Mouse (Mus musculus) midbrain, embryonic 15.5 days (tissue): ENCODE data around the gene Zfp58. TPM values are rescaled to one million over a fixed set of nuclear protein-coding genes. Genes with fewer than 3 reads are reported as not detected.

Source experiments
- ATAC-seq: fragments of 200-750 bp; cut with Nextera tagmentation; replicated peaks from 2 replicates; pipeline ENCODE4 v1.8.0; 2017; ENCODE audit warnings: moderate TSS enrichment
- H3K27ac ChIP-seq: fragments of 300-500 bp; sonication (generic); 2 replicates; pipeline ENCODE4 v1.5.1; 2015; ENCODE audit warnings: mild to moderate bottlenecking, inconsistent platforms
- H3K27me3 ChIP-seq: fragments of 300-500 bp; sonication (generic); replicated peaks from 2 replicates; pipeline ENCODE4 v1.6.1; 2015; ENCODE audit warnings: inconsistent platforms
- H3K36me3 ChIP-seq: fragments of 300-500 bp; sonication (generic); replicated peaks from 2 replicates; pipeline ENCODE4 v1.6.1; 2015; ENCODE audit warnings: inconsistent platforms
- H3K4me1 ChIP-seq: fragments of 300-500 bp; sonication (generic); 2 replicates; pipeline ENCODE4 v1.6.1; 2015; ENCODE audit warnings: inconsistent platforms
- H3K4me2 ChIP-seq: fragments of 300-500 bp; sonication (generic); 2 replicates; pipeline ENCODE4 v1.6.1; 2015; ENCODE audit warnings: inconsistent platforms, mild to moderate bottlenecking, moderate library complexity
- H3K4me3 ChIP-seq: fragments of 300-500 bp; sonication (generic); 2 replicates; pipeline ENCODE4 v1.5.1; 2015; ENCODE audit warnings: mild to moderate bottlenecking, inconsistent platforms
- H3K9ac ChIP-seq: fragments of 300-500 bp; sonication (generic); 2 replicates; pipeline ENCODE4 v1.6.1; 2015; ENCODE audit warnings: mild to moderate bottlenecking, inconsistent platforms
- H3K9me3 ChIP-seq: fragments of 300-500 bp; sonication (generic); 2 replicates; pipeline ENCODE4 v1.6.1; 2016; ENCODE audit warnings: inconsistent platforms
- WGBS: fragments of 180-500 bp; shearing (Covaris S2); methylation state at CpG from one replicate; pipeline ENCODE4 v1.1.7; 2015; ENCODE audit warnings: mixed read lengths; 5-methylcytosine and 5-hydroxymethylcytosine counted together
- polyA plus RNA-seq: library from polyadenylated mRNA; unstranded; fragments of >200 nt; fragmentation: Nextera tagmentation; extraction: Ambion mirVana; gene quantifications from 2 replicates; pipeline ENCODE4 v1.2.1, GENCODE M21; 2015

Zfp58 gene
- polyA plus RNA-seq, 1 experiment from 2014 or later: 13.7 TPM

DNA sequence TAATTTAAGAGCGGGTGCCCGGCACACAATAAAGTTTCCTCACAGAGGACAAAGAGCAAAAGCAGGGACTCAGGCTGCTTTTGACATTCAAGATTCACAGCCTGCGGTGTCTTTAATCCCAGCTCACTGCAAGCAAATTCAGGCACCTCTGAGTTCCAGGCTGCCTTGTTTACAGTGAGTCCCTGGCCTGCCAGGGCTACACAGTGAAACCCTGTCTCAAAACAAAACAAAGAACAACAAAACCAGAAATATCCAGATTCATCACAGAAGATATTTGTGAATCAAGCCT lies 48.4 kb downstream of the Zfp58 start:
- Histone ChIP-seq H3K27ac (no peak overlapping the region), H3K27me3 (no peaks in the 10 kb centered on the region), H3K4me3 (peak overlapping the region; percentile 53), H3K4me1 (peaks cover 10% of the 10 kb centered on the region; the same call in 1 of the 2 replicates), H3K9ac (peak overlapping the region; percentile 53; the same call in 1 of the 2 replicates), H3K36me3 (peaks cover 2% of the 10 kb centered on the region; the same call in 1 of the 2 replicates), H3K4me2 (peak overlapping the region; percentile 78), H3K9me3 (no peaks in the 10 kb centered on the region)
- 2% methylated on average over 3 of the region's 3 CpGs for WGBS
- ATAC-seq: peak; percentile 62

DNA sequence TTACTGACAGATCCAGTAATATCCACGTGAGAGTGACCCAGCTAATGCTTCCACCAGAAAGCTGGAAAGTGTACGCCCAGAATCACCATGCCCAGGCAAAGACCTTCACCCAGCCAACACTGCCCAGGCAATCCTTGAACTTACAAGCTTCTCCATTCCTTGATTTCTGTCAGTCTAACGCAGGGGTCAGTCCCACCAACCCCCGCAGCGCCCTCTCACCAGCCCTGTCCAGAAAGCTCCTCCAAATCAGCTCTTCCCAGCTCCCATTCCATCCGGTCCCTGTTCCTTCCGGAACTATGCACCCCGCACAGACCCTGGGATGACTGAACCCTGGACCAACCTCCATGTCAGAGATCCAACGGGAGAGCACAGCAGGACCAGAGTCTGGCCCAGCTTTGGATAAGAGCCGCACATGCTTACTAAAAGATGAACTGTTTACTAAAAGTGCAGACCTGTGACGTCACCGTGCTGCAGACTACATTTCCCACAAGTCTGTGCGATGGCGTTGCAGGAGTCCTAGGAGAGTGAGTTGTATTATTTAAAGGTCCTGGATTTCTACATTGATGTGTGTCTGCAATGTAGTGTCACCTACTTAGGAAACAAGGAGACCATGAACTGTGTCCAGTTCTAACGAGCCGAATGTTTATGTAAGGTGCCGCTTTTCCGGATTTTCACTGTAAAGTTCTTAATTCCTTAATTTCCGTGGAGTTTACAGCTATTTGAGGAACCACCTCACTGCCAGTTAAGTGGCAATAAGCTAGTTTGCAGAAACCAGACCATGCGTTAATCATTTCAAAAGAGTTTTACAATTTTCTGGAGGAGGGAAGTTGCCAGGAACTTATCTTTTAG lies 49.0 kb downstream of the Zfp58 start, which contains the start of gene Zfp874a:
TSS of gene Zfp874a (minus strand) at position 453 of the 849 bp plus-strand sequence.
- H3K27ac ChIP-seq: no peak within 1 kb of the TSS
- ATAC-seq: peak; percentile 97
- peaks cover 10% of the 10 kb centered on the region; the same call in 1 of the 2 replicates for H3K4me1 ChIP-seq
- 2% methylated on average over 20 of the region's 20 CpGs for WGBS
- no peaks in the 10 kb centered on the region for H3K27me3 ChIP-seq
- peak within 1 kb of the TSS; percentile 78 for H3K4me2 ChIP-seq
- peak within 1 kb of the TSS; percentile 53 for H3K9ac ChIP-seq
- H3K36me3 ChIP-seq: peaks cover 8% of the 10 kb centered on the region; the same call in 1 of the 2 replicates
- no peaks in the 10 kb centered on the region for H3K9me3 ChIP-seq
- peak within 1 kb of the TSS; percentile 53 for H3K4me3 ChIP-seq

Other genes starting within 250 kb of the Zfp58 start
- gene Zfp458, start 222.1 kb downstream of the Zfp58 start, polyA plus RNA-seq: 5.1 and 6.3 TPM in 2 replicates
- gene Zfp457, start 194.1 kb downstream of the Zfp58 start, polyA plus RNA-seq: 0.91 and 1.5 TPM in 2 replicates
- 1.4 and 1.6 TPM in 2 replicates for gene Zfp595, start 168.0 kb downstream of the Zfp58 start, polyA plus RNA-seq
- gene Gm28044, start 140.0 kb downstream of the Zfp58 start, polyA plus RNA-seq: not detected in 2 replicates
- gene Zfp953, start 139.9 kb downstream of the Zfp58 start, polyA plus RNA-seq: 0.49 and 0.68 TPM in 2 replicates
- gene Gm28041, start 124.8 kb downstream of the Zfp58 start, polyA plus RNA-seq: not detected in 2 replicates
- 0.53 and 0.79 TPM in 2 replicates for gene Zfp456, start 124.7 kb downstream of the Zfp58 start, polyA plus RNA-seq
- gene Zfp429, start 100.7 kb downstream of the Zfp58 start, polyA plus RNA-seq: 4.2 and 4.9 TPM in 2 replicates
- 1.0 and 1.3 TPM in 2 replicates for gene Zfp459, start 79.1 kb downstream of the Zfp58 start, polyA plus RNA-seq
- 5.6 and 6.6 TPM in 2 replicates for gene Zfp874a, start 48.9 kb downstream of the Zfp58 start, polyA plus RNA-seq
- gene Zfp874b, start 16.3 kb downstream of the Zfp58 start, polyA plus RNA-seq: 2.3 and 3.0 TPM in 2 replicates
- not detected in 2 replicates for gene Gm26965, start 25.6 kb upstream of the Zfp58 start, polyA plus RNA-seq
- gene Zfp87, start 25.6 kb upstream of the Zfp58 start, polyA plus RNA-seq: 36.8 and 39.6 TPM in 2 replicates
- gene Zfp748, start 53.3 kb upstream of the Zfp58 start, polyA plus RNA-seq: 13.4 and 14.7 TPM in 2 replicates
- gene Zfp729b, start 109.2 kb upstream of the Zfp58 start, polyA plus RNA-seq: 4.7 and 4.9 TPM in 2 replicates
- gene Gm49345, start 137.2 kb upstream of the Zfp58 start, polyA plus RNA-seq: 0.26 TPM in 1 of 2 replicates, not detected in the other
- 3.1 and 3.6 TPM in 2 replicates for gene Zfp729a, start 137.2 kb upstream of the Zfp58 start, polyA plus RNA-seq
- 15.5 and 16.8 TPM in 2 replicates for gene Zfp738, start 186.5 kb upstream of the Zfp58 start, polyA plus RNA-seq
- gene Zfp65, start 228.6 kb upstream of the Zfp58 start, polyA plus RNA-seq: 9.7 and 10.3 TPM in 2 replicates